Mouse (Mus musculus): ENCODE results near the gene Arg1.

- TF ChIP-seq TCF3 (IDR thresholded peaks at IDR 0.05; ENCODE audit: insufficient read length, low read depth) (no peak), POLR2A (IDR thresholded peaks at IDR 0.05; ENCODE audit: insufficient read length, low read depth) (no peak)
Measured at GRCm38 (mm10) chr10:24959043-24959916, 32.0 kb upstream of the Arg1 start.
